Mouse (Mus musculus) myocyte (in vitro differentiated cells): Measurements from ENCODE around the gene Aar2. TPM values are rescaled to one million over a fixed set of nuclear protein-coding genes. Genes with fewer than 3 reads are reported as not detected.

Experiments used
- H3K27me3 ChIP-seq: one replicate; pipeline ENCODE4 v1.6.1; 2011; ENCODE audit not compliant: control insufficient read depth, insufficient read depth, insufficient read length
- H3K36me3 ChIP-seq: one replicate; pipeline ENCODE4 v1.6.1; 2011; ENCODE audit not compliant: control insufficient read depth, insufficient read depth
- H3K4me2 ChIP-seq: one replicate; pipeline ENCODE4 v1.6.1; 2011; ENCODE audit warnings: low read depth, control low read depth
- H3K4me3 ChIP-seq: one replicate; pipeline ENCODE4 v1.5.1; 2011; ENCODE audit warnings: mild to moderate bottlenecking, control low read depth, moderate library complexity
- H3K79me2 ChIP-seq: one replicate; pipeline ENCODE4 v1.6.1; 2011; ENCODE audit not compliant: control insufficient read depth, insufficient read depth
- H3ac ChIP-seq: one replicate; pipeline ENCODE4 v1.6.1; 2011; ENCODE audit not compliant: control insufficient read depth, insufficient read length
- CEBPB ChIP-seq: IDR thresholded peaks from 2 replicates; pipeline ENCODE4 v1.6.1; 2011; ENCODE audit warnings: mild to moderate bottlenecking, moderate library complexity; ENCODE audit not compliant: poor library complexity, insufficient read depth, severe bottlenecking
- E2F4 ChIP-seq: IDR thresholded peaks from one replicate; pipeline ENCODE4 v1.6.1; 2011; ENCODE audit warnings: mild to moderate bottlenecking, control low read depth, moderate library complexity; ENCODE audit not compliant: insufficient read depth
- MAX ChIP-seq: IDR thresholded peaks from one replicate; pipeline ENCODE4 v1.6.1; 2011; ENCODE audit warnings: low read depth, mild to moderate bottlenecking, control low read depth
- MYOD1 ChIP-seq, 3 experiments: IDR thresholded peaks; one replicate each; pipeline ENCODE4 v1.6.1; 2011; ENCODE audit warnings: control low read depth in 2 of 3, low read depth in 2 of 3, mild to moderate bottlenecking in 2 of 3, moderate library complexity in 1 of 3; ENCODE audit not compliant: insufficient read length in 2 of 3, control insufficient read depth in 1 of 3
- MYOG ChIP-seq, 3 experiments: IDR thresholded peaks; one replicate each; pipeline ENCODE4 v1.6.1; 2011; ENCODE audit warnings: control low read depth in 2 of 3, low read depth in 2 of 3, mild to moderate bottlenecking in 2 of 3; ENCODE audit not compliant: insufficient read length in 2 of 3, control insufficient read depth in 1 of 3, insufficient read depth in 1 of 3
- POLR2A ChIP-seq: IDR thresholded peaks from one replicate; pipeline ENCODE4 v1.6.1; 2011; ENCODE audit warnings: low read depth, mild to moderate bottlenecking, control low read depth, moderate library complexity; ENCODE audit not compliant: insufficient read length
- POLR2AphosphoS2 ChIP-seq: IDR thresholded peaks from one replicate; pipeline ENCODE4 v1.6.1; 2011; ENCODE audit warnings: low read depth, control low read depth; ENCODE audit not compliant: insufficient read length
- REST ChIP-seq: IDR thresholded peaks from one replicate; pipeline ENCODE4 v1.6.1; 2011; ENCODE audit warnings: mild to moderate bottlenecking, control low read depth, moderate library complexity; ENCODE audit not compliant: insufficient read depth, insufficient read length
- SRF ChIP-seq: IDR thresholded peaks from one replicate; pipeline ENCODE4 v1.6.1; 2011; ENCODE audit warnings: low read depth; ENCODE audit not compliant: control insufficient read depth, insufficient read length
- TCF12 ChIP-seq: IDR thresholded peaks from one replicate; pipeline ENCODE4 v1.6.1; 2011; ENCODE audit warnings: mild to moderate bottlenecking, control low read depth; ENCODE audit not compliant: poor library complexity, insufficient read depth, severe bottlenecking
- TCF3 ChIP-seq: IDR thresholded peaks from one replicate; pipeline ENCODE4 v1.6.1; 2011; ENCODE audit warnings: low read depth, control low read depth; ENCODE audit not compliant: insufficient read length
- USF1 ChIP-seq: IDR thresholded peaks from one replicate; pipeline ENCODE4 v1.6.1; 2011; ENCODE audit warnings: low read depth, mild to moderate bottlenecking, control low read depth, moderate library complexity
- polyA plus RNA-seq: library from polyadenylated mRNA; unstranded; fragments of >200 nt; fragmentation: generic; extraction: Trizol; gene quantifications from one replicate; pipeline ENCODE4 v1.2.1, GENCODE M21; 2012; ENCODE audit warnings: missing spikeins

The Aar2 gene
- polyA plus RNA-seq, 1 experiment, result 22.4 TPM

DNA sequence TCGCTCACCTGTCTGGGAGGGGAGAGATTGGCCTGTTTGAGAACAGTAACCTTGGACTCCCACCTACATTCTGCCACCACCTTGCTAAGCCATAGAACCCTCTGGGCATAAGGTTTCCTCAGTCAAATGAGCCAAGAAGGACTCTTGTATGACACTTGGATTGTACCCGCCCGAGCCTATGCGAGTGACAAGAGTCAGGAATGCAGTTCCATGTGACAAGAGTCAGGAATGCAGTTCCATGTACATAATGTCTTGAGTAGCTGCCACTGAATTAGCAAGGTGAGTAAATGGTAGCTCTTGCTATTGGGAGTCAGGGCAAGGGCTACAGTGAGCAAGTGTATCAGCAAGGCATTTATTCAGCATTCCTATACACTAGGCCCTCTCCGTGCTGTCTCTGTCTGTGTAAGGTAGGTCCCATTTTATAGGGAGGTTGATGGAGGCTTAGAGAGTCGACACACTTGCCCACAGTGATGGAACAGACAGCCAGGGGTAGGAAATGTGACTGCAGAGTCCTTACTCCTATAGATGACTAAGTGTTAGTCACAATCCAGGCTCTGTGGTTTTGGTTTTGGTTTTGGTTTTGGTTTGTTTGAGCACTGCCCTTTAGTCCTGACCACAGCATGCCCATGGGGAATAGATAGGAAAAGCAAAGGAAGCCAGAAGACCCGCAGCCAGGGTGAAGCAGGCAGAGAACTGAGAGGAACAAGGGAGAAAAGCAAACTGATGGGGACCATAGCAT, 8.4 kb upstream of the Aar2 start:
- no peaks in the 10 kb centered on the region for H3K36me3 ChIP-seq
- no peak overlapping the region for H3K4me3 ChIP-seq
- H3K4me2 ChIP-seq, result peak overlapping the region; percentile 19
- no peak for TF ChIP-seq POLR2A
- TF ChIP-seq REST, result no peak
- TF ChIP-seq TCF3, result no peak
- no peak for TF ChIP-seq POLR2AphosphoS2
- TF ChIP-seq MYOG (IDR thresholded peaks at IDR 0.05; ENCODE audit: control insufficient read depth in 1 of 3, insufficient read depth in 1 of 3, insufficient read length in 2 of 3, low read depth in 2 of 3), result no peak
- no peak for TF ChIP-seq TCF12
- TF ChIP-seq MYOD1 (IDR thresholded peaks at IDR 0.05; ENCODE audit: control insufficient read depth in 1 of 3, insufficient read length in 2 of 3, low read depth in 2 of 3), result no peak
- no peak for TF ChIP-seq USF1
- TF ChIP-seq MAX, result no peak
- TF ChIP-seq E2F4, result no peak
- no peak for TF ChIP-seq SRF
- no peak for TF ChIP-seq CEBPB
- no peaks in the 10 kb centered on the region for H3K79me2 ChIP-seq
- H3K27me3 ChIP-seq, result no peaks in the 10 kb centered on the region
- H3ac ChIP-seq, result no peak overlapping the region

DNA sequence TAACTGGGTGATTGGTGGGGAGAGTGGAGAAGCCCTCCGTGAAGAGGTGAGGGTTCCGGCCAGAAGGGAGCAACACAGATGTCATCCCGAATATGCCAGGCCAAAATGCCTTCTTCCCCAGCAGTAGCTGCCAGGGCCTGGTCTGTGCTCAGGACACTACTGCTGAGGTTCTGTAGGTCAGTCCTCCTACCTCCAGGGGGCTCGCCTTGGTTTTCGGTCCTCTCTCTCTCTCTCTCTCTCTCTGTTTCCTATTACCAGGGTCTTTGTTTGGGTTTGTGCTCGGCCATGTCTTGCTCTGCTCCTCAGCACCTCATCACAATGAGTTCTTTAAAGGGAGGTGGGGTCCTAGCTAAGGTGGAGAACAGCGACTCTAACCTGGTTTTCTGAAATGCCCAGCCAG, 6.4 kb upstream of the Aar2 start:
- no peaks in the 10 kb centered on the region for H3K79me2 ChIP-seq
- TF ChIP-seq POLR2AphosphoS2, result no peak
- TF ChIP-seq MYOG (IDR thresholded peaks at IDR 0.05; ENCODE audit: control insufficient read depth in 1 of 3, insufficient read depth in 1 of 3, insufficient read length in 2 of 3, low read depth in 2 of 3), result no peak
- TF ChIP-seq REST, result no peak
- no peak for TF ChIP-seq SRF
- no peak for TF ChIP-seq TCF3
- no peak for TF ChIP-seq POLR2A
- no peak for TF ChIP-seq TCF12
- no peak for TF ChIP-seq E2F4
- TF ChIP-seq MYOD1 (IDR thresholded peaks at IDR 0.05; ENCODE audit: control insufficient read depth in 1 of 3, insufficient read length in 2 of 3, low read depth in 2 of 3), result no peak
- TF ChIP-seq USF1, result no peak
- TF ChIP-seq CEBPB, result no peak
- TF ChIP-seq MAX, result no peak
- no peak overlapping the region for H3K4me2 ChIP-seq
- no peak overlapping the region for H3K4me3 ChIP-seq
- H3ac ChIP-seq, result no peak overlapping the region
- H3K36me3 ChIP-seq, result no peaks in the 10 kb centered on the region
- H3K27me3 ChIP-seq, result no peaks in the 10 kb centered on the region

DNA sequence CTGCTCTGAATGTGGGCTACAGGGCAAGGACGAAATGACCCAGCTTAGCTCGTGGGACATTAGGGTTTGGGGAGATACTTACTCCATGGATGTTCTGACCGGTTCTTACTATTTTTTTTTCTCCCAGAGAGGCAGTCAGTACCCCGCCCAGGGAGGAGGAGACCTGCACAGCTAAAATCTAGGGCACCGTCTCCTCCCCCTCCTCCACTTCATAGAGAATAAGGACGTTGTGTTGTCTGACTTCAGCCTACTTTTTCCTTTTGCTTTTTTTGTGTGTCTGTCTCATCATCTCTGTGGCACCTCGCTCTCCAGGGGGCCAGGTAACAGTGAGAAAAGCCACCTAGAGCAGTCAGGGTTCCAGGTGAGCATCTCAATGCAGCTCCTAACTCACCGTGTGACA, 5.0 kb upstream of the Aar2 start:
- no peak for TF ChIP-seq MAX
- TF ChIP-seq REST, result no peak
- TF ChIP-seq POLR2AphosphoS2, result no peak
- TF ChIP-seq E2F4, result no peak
- TF ChIP-seq SRF, result no peak
- TF ChIP-seq TCF3, result no peak
- H3ac ChIP-seq, result no peak overlapping the region
- no peak overlapping the region for H3K4me3 ChIP-seq
- H3K4me2 ChIP-seq, result no peak overlapping the region
- no peaks in the 10 kb centered on the region for H3K27me3 ChIP-seq
- H3K36me3 ChIP-seq, result no peaks in the 10 kb centered on the region
- no peaks in the 10 kb centered on the region for H3K79me2 ChIP-seq

DNA sequence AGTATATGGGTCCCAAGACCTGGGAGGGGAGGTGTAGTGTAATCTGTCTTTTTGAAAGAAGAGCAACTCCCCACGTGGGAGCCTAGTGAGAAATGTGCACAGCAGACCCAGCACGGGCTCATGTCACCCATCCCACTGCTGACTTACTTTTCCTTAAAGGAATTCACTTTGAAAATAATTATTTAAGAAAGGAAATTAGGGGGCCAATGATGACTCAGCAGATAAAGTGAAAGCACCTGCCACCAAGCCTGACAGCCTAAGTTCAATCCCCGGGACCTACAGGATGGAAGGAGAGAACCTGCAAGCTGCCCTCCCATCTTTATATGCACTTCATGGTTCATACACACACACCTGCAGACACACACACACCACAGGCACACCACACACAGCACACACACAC, 3.6 kb upstream of the Aar2 start:
- H3ac ChIP-seq, result no peak overlapping the region
- TF ChIP-seq CEBPB (no peak), POLR2A (no peak), TCF3 (no peak), POLR2AphosphoS2 (no peak), MAX (no peak), TCF12 (no peak), MYOG (IDR thresholded peaks at IDR 0.05; ENCODE audit: control insufficient read depth in 1 of 3, insufficient read depth in 1 of 3, insufficient read length in 2 of 3, low read depth in 2 of 3) (no peak), REST (no peak)

DNA sequence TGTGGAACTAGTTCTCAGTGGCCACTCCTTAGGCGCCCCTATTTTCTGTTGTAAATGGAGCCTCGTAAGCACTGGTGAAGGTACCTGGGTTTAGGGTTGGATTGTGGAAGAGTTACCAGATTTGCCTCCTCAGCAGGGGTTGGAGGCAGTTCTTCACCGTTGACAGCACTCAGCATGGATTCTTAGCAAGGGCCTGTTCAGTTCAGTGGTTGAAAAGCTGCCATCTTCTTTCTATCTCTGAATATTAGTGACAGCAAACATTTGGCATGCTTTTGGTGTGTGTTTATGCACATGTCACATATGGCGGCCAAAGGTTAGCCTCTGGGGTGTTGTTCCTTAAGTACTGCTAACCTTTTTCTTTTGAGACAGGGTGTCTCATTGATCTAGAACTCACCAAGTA, 5.0 kb downstream of the Aar2 start:
- no peak for TF ChIP-seq MYOD1 (IDR thresholded peaks at IDR 0.05; ENCODE audit: control insufficient read depth in 1 of 3, insufficient read length in 2 of 3, low read depth in 2 of 3)
- TF ChIP-seq TCF12, result no peak
- TF ChIP-seq CEBPB, result no peak
- no peak for TF ChIP-seq POLR2A
- no peak for TF ChIP-seq SRF
- TF ChIP-seq POLR2AphosphoS2, result no peak
- TF ChIP-seq TCF3, result no peak
- TF ChIP-seq MAX, result no peak
- TF ChIP-seq E2F4, result no peak
- no peak for TF ChIP-seq MYOG (IDR thresholded peaks at IDR 0.05; ENCODE audit: control insufficient read depth in 1 of 3, insufficient read depth in 1 of 3, insufficient read length in 2 of 3, low read depth in 2 of 3)
- TF ChIP-seq REST, result no peak
- TF ChIP-seq USF1, result no peak
- Histone ChIP-seq H3K4me2 (no peak overlapping the region), H3K4me3 (no peak overlapping the region), H3K27me3 (no peaks in the 10 kb centered on the region), H3K79me2 (peaks cover 35% of the 10 kb centered on the region), H3ac (no peak overlapping the region), H3K36me3 (peaks cover 2% of the 10 kb centered on the region)

More for the DNA sequence above, 3.6 kb upstream of the Aar2 start:
- Histone ChIP-seq H3K79me2 (peaks cover 13% of the 10 kb centered on the region), H3K36me3 (no peaks in the 10 kb centered on the region), H3K27me3 (no peaks in the 10 kb centered on the region), H3K4me2 (no peak overlapping the region), H3K4me3 (no peak overlapping the region)
